In genomic region chr10:75605162-75605846, GRCm38 (mm10) we compare ENCODE assay signal across 10 mouse cellular contexts. TPM values are rescaled to one million over a fixed set of nuclear protein-coding genes. Genes with fewer than 3 reads are reported as not detected.
DNase-seq lines count a peak whose midpoint lies in the region; ATAC-seq lines count a peak whose summit lies in the region.
"Had no signal": no experiment of that assay in that cellular context is flagged by ENCODE, and none has a peak within 500 bp of the region (broad histone marks: within the 10 kb centered on the region; RNA-seq: fewer than 3 reads in every experiment).

No protein-coding gene starts in this region.

- H3K4me3 ChIP-seq in liver, embryonic 11.5 days (ENCODE audit: low read depth, low read length), result no peak overlapping the region
- H3K4me3 ChIP-seq: erythroblast, embryonic 14.5 days; hindbrain, embryonic 15.5 days; liver, embryonic 15.5 days had no signal

- ATAC-seq in liver, embryonic 11.5 days (replicated peaks; ENCODE audit: low FRiP score), result no peak
- peak; percentile 28 for ATAC-seq in activated CD4-positive, CD25-positive, alpha-beta regulatory T cell, adult 4 months
- no peak for ATAC-seq in megakaryocyte progenitor cell, adult 5-6 weeks (replicated peaks; ENCODE audit: poor library complexity)

- H3K9me3 ChIP-seq in liver, embryonic 11.5 days (ENCODE audit: control insufficient read depth, low read length), result no peaks in the 10 kb centered on the region
- H3K9me3 ChIP-seq: hindbrain, embryonic 15.5 days; liver, embryonic 15.5 days had no signal

- DNase-seq in liver (peak; percentile 33), ES-CJ7 (ENCODE audit: low read depth, low spot score) (peak; percentile 71)
- no peak for DNase-seq in liver, embryonic 11.5 days (ENCODE audit: low spot score)
- peak; percentile 78 for DNase-seq in testis, postnatal 10 days (ENCODE audit: low spot score)
- DNase-seq in neural tube, embryonic 10.5 days (ENCODE audit: extremely low spot score, low spot score), result no peak

- WGBS in liver, embryonic 11.5 days, result 38% methylated on average over 11 of the region's 11 CpGs

- H3K27me3 ChIP-seq in liver, embryonic 11.5 days (replicated peaks; ENCODE audit: control insufficient read depth, insufficient read depth, low read length), result no peaks in the 10 kb centered on the region
- H3K27me3 ChIP-seq: hindbrain, embryonic 15.5 days; liver, embryonic 15.5 days had no signal

- H3K9ac ChIP-seq in liver, embryonic 11.5 days (ENCODE audit: low read depth, low read length), result no peak overlapping the region
- H3K9ac ChIP-seq: hindbrain, embryonic 15.5 days; liver, embryonic 15.5 days had no signal

- no peak overlapping the region for H3K27ac ChIP-seq in liver, embryonic 11.5 days (ENCODE audit: low read depth, low read length)
- H3K27ac ChIP-seq: hindbrain, embryonic 15.5 days; liver, embryonic 15.5 days had no signal

- no peak overlapping the region for H3K4me2 ChIP-seq in liver, embryonic 11.5 days
- H3K4me2 ChIP-seq: hindbrain, embryonic 15.5 days; liver, embryonic 15.5 days had no signal

- H3K36me3 ChIP-seq in liver, embryonic 11.5 days (ENCODE audit: control insufficient read depth, insufficient read depth, low read length), result no peaks in the 10 kb centered on the region
- H3K36me3 ChIP-seq: hindbrain, embryonic 15.5 days; liver, embryonic 15.5 days had no signal

- no peaks in the 10 kb centered on the region for H3K4me1 ChIP-seq in liver, embryonic 11.5 days (replicated peaks; ENCODE audit: control insufficient read depth, insufficient read depth, low read length)
- H3K4me1 ChIP-seq: hindbrain, embryonic 15.5 days; liver, embryonic 15.5 days had no signal

RNA-seq across cellular contexts. Expression of gene Ggt5, which starts 16.2 kb away (rescaled TPM):
- 0.52 and 1.2 TPM in 2 replicates for polyA plus RNA-seq in liver, embryonic 11.5 days (2014; fragmentation: Nextera tagmentation; extraction: Ambion mirVana)
- under 1 TPM; 0.15 to 0.64 TPM for polyA plus RNA-seq in activated CD4-positive, CD25-positive, alpha-beta regulatory T cell, adult 4 months (2017; shearing (Covaris generic))
- total RNA-seq in megakaryocyte progenitor cell, adult 5-6 weeks (2015), result 0.29 and 1.4 TPM in 2 replicates
- 2.8 and 3.5 TPM in 2 replicates for total RNA-seq in megakaryocyte progenitor cell, adult 5-6 weeks (2017)
- polyA plus RNA-seq: erythroblast, embryonic 14.5 days had no signal

RNA-seq across cellular contexts. Expression of gene Susd2, which starts 38.5 kb away (rescaled TPM):
- polyA plus RNA-seq in liver, embryonic 11.5 days (2014; fragmentation: Nextera tagmentation; extraction: Ambion mirVana), result 0.91 and 1.5 TPM in 2 replicates
- polyA plus RNA-seq in activated CD4-positive, CD25-positive, alpha-beta regulatory T cell, adult 4 months (2017; shearing (Covaris generic)), result 10 to 100 TPM in 1 of 2 experiments, 1 to 10 TPM in 1; 6.2 to 12.5 TPM
- total RNA-seq in megakaryocyte progenitor cell, adult 5-6 weeks (2015), result 0.34 and 0.42 TPM in 2 replicates
- 0.27 TPM in 1 of 2 replicates, not detected in the other for total RNA-seq in megakaryocyte progenitor cell, adult 5-6 weeks (2017)

RNA-seq across cellular contexts. Expression of gene Ggt1, which starts 43.9 kb away (rescaled TPM):
- 4.2 and 4.9 TPM in 2 replicates for polyA plus RNA-seq in liver, embryonic 11.5 days (2014; fragmentation: Nextera tagmentation; extraction: Ambion mirVana)
- polyA plus RNA-seq in activated CD4-positive, CD25-positive, alpha-beta regulatory T cell, adult 4 months (2017; shearing (Covaris generic)), result 1 to 10 TPM; 2.1 to 3.1 TPM
- not detected in 2 replicates for total RNA-seq in megakaryocyte progenitor cell, adult 5-6 weeks (2015)
- not detected in 2 replicates for total RNA-seq in megakaryocyte progenitor cell, adult 5-6 weeks (2017)
- polyA plus RNA-seq: erythroblast, embryonic 14.5 days had no signal

RNA-seq across cellular contexts. Expression of gene Lrrc75b, which starts 45.2 kb away (rescaled TPM):
- 0.48 and 0.52 TPM in 2 replicates for polyA plus RNA-seq in liver, embryonic 11.5 days (2014; fragmentation: Nextera tagmentation; extraction: Ambion mirVana)
- polyA plus RNA-seq in activated CD4-positive, CD25-positive, alpha-beta regulatory T cell, adult 4 months (2017; shearing (Covaris generic)), result under 1 TPM; 0.45 to 0.65 TPM
- total RNA-seq in megakaryocyte progenitor cell, adult 5-6 weeks (2015), result not detected in 2 replicates
- total RNA-seq in megakaryocyte progenitor cell, adult 5-6 weeks (2017), result not detected in 2 replicates
- polyA plus RNA-seq: erythroblast, embryonic 14.5 days had no signal

Comparison
In these comparisons a context has a peak if more than half of its experiments do, and no peak if none do; other contexts are left out.
1. DNase-seq: peak in liver (single experiment), ES-CJ7 (single experiment) and testis, postnatal 10 days (single experiment); none in liver, embryonic 11.5 days (single experiment) and neural tube, embryonic 10.5 days (single experiment).